Mouse (Mus musculus): ENCODE data around the gene Ano4. TPM values are rescaled to one million over a fixed set of nuclear protein-coding genes. Genes with fewer than 3 reads are reported as not detected.

Ano4 gene
- polyA plus RNA-seq, 1 experiment from 2014 or later = 0.18 TPM

GRCm38 (mm10) chr10:88983444-88983843, 361.1 kb downstream of the Ano4 start:
- WGBS (ENCODE audit: insufficient replicate concordance) = 21% methylated on average over 8 of the region's 8 CpGs
- Histone ChIP-seq H3K9me3 (replicated peaks; ENCODE audit: control insufficient read depth, low read length) (no peaks in the 10 kb centered on the region), H3K27ac (ENCODE audit: low read length) (no peak overlapping the region), H3K36me3 (ENCODE audit: control insufficient read depth, insufficient read depth) (no peaks in the 10 kb centered on the region), H3K4me1 (ENCODE audit: control insufficient read depth, low read depth, low read length) (no peaks in the 10 kb centered on the region), H3K27me3 (ENCODE audit: control insufficient read depth, insufficient read depth, low read depth, low read length) (no peaks in the 10 kb centered on the region), H3K4me2 (ENCODE audit: low read depth, low read length) (no peak overlapping the region), H3K4me3 (ENCODE audit: low read depth, low read length) (no peak overlapping the region), H3K9ac (ENCODE audit: low read depth, low read length) (no peak overlapping the region)
- no peak for ATAC-seq (ENCODE audit: low read depth)

DNA sequence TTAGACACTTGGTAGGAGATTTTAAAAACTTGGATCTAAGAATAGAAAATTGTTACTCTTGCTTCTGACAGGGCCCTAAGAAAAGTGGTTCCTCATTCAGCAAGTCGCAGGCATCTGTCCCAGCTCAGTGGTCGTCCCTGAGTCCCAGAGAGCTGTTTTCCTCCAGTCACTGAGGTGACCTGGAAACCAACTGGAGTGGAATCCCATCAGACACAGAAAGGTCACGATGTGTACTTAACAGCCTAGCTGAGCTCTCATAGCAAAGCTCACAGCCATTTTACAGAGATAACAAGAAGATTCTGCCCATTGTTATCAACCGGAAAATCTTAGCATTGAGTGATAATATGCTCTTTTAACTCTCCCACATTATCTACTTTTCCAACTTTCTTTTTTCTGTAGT, 365.1 kb downstream of the Ano4 start:
- 58% methylated on average over 4 of the region's 4 CpGs for WGBS (ENCODE audit: insufficient replicate concordance)
- Histone ChIP-seq H3K4me1 (ENCODE audit: control insufficient read depth, low read depth, low read length) (no peaks in the 10 kb centered on the region), H3K9ac (ENCODE audit: low read depth, low read length) (no peak overlapping the region), H3K4me2 (ENCODE audit: low read depth, low read length) (no peak overlapping the region), H3K4me3 (ENCODE audit: low read depth, low read length) (no peak overlapping the region), H3K27me3 (ENCODE audit: control insufficient read depth, insufficient read depth, low read depth, low read length) (no peaks in the 10 kb centered on the region), H3K9me3 (replicated peaks; ENCODE audit: control insufficient read depth, low read length) (no peaks in the 10 kb centered on the region), H3K36me3 (ENCODE audit: control insufficient read depth, insufficient read depth) (no peaks in the 10 kb centered on the region), H3K27ac (ENCODE audit: low read length) (no peak overlapping the region)
- no peak for ATAC-seq (ENCODE audit: low read depth)

DNA sequence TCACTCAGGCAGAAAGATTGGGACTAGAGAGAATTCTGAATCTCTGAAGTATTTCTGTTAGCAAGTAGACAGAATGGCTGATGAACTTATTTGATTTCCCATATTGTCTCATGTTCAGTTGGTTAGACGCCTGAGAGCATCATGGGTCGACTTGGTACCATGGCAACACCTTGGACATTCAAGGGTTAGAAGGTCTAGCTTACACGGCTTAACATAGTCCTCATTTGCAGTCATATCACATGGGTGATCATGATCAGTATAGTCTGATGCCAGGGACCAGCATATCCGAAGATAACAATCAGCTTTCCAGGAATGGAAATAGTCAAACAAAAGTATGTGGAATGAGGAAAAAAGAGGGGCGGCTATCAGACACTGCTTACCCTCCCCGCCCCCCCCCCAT, 365.6 kb downstream of the Ano4 start:
- Histone ChIP-seq H3K9ac (ENCODE audit: low read depth, low read length) (no peak overlapping the region), H3K27ac (ENCODE audit: low read length) (no peak overlapping the region), H3K4me2 (ENCODE audit: low read depth, low read length) (no peak overlapping the region), H3K9me3 (replicated peaks; ENCODE audit: control insufficient read depth, low read length) (no peaks in the 10 kb centered on the region), H3K4me3 (ENCODE audit: low read depth, low read length) (no peak overlapping the region), H3K27me3 (ENCODE audit: control insufficient read depth, insufficient read depth, low read depth, low read length) (no peaks in the 10 kb centered on the region), H3K36me3 (ENCODE audit: control insufficient read depth, insufficient read depth) (no peaks in the 10 kb centered on the region), H3K4me1 (ENCODE audit: control insufficient read depth, low read depth, low read length) (no peaks in the 10 kb centered on the region)
- no peak for ATAC-seq (ENCODE audit: low read depth)
- 52% methylated on average over 6 of the region's 6 CpGs for WGBS (ENCODE audit: insufficient replicate concordance)

- H3K36me3 ChIP-seq (ENCODE audit: control insufficient read depth, insufficient read depth) = no peaks in the 10 kb centered on the region
- H3K4me3 ChIP-seq (ENCODE audit: low read depth, low read length) = no peak overlapping the region
- no peaks in the 10 kb centered on the region for H3K27me3 ChIP-seq (ENCODE audit: control insufficient read depth, insufficient read depth, low read depth, low read length)
- no peak for ATAC-seq (ENCODE audit: low read depth)
- WGBS (ENCODE audit: insufficient replicate concordance) = 58% methylated on average over 7 of the region's 7 CpGs
- H3K9ac ChIP-seq (ENCODE audit: low read depth, low read length) = no peak overlapping the region
- no peaks in the 10 kb centered on the region for H3K9me3 ChIP-seq (replicated peaks; ENCODE audit: control insufficient read depth, low read length)
- H3K4me1 ChIP-seq (ENCODE audit: control insufficient read depth, low read depth, low read length) = no peaks in the 10 kb centered on the region
- H3K27ac ChIP-seq (ENCODE audit: low read length) = no peak overlapping the region
- H3K4me2 ChIP-seq (ENCODE audit: low read depth, low read length) = no peak overlapping the region
Observed at GRCm38 (mm10) chr10:88970951-88971725, 373.4 kb downstream of the Ano4 start.

DNA sequence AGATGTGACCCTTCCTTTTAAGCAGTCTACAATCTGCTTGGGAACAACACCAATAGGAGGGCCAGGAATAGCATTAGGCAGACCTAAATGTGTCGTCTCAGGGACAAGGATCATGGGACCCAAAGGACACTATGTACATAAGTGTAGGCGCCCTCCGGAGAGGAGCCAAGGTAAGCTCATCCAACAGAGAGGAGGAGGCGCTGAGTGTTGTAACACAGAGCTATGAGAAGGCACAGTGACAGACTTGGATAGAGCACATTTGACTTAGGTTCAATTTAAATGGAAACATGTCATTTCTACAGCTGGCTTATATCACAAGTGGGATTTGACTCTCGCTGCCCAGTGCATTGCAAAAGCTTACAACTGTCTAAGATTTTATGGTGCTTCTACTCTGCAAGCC, 376.0 kb downstream of the Ano4 start:
- Histone ChIP-seq H3K27me3 (ENCODE audit: control insufficient read depth, insufficient read depth, low read depth, low read length) (no peaks in the 10 kb centered on the region), H3K36me3 (ENCODE audit: control insufficient read depth, insufficient read depth) (no peaks in the 10 kb centered on the region), H3K4me2 (ENCODE audit: low read depth, low read length) (no peak overlapping the region), H3K9ac (ENCODE audit: low read depth, low read length) (no peak overlapping the region), H3K27ac (ENCODE audit: low read length) (no peak overlapping the region), H3K9me3 (replicated peaks; ENCODE audit: control insufficient read depth, low read length) (no peaks in the 10 kb centered on the region), H3K4me1 (ENCODE audit: control insufficient read depth, low read depth, low read length) (no peaks in the 10 kb centered on the region), H3K4me3 (ENCODE audit: low read depth, low read length) (no peak overlapping the region)
- 63% methylated on average over 5 of the region's 5 CpGs for WGBS (ENCODE audit: insufficient replicate concordance)
- no peak for ATAC-seq (ENCODE audit: low read depth)

DNA sequence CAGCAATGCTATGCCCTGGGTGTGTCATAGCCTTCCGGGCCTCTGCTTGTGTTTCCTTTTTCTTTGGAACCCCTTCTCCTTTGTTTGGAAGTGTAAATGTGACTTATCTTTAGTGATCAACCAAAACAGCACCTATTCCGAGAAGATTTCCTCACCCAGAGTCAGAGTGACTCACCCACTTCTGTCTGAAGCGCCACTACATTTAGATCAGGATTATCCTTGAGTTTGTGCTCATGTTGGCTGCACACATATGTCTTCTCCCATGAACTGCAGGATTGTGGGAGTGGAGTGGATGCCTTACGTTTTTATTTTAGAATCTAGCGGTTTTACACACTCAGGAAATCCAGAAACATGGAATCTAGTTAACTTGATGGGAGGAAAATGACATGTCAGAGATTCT, 383.8 kb downstream of the Ano4 start:
- no peaks in the 10 kb centered on the region for H3K9me3 ChIP-seq (replicated peaks; ENCODE audit: control insufficient read depth, low read length)
- no peak overlapping the region for H3K27ac ChIP-seq (ENCODE audit: low read length)
- H3K4me1 ChIP-seq (ENCODE audit: control insufficient read depth, low read depth, low read length) = no peaks in the 10 kb centered on the region
- ATAC-seq (ENCODE audit: low read depth) = no peak
- no peak overlapping the region for H3K4me3 ChIP-seq (ENCODE audit: low read depth, low read length)
- H3K36me3 ChIP-seq (ENCODE audit: control insufficient read depth, insufficient read depth) = no peaks in the 10 kb centered on the region
- H3K9ac ChIP-seq (ENCODE audit: low read depth, low read length) = no peak overlapping the region
- WGBS (ENCODE audit: insufficient replicate concordance) = 50% methylated on average over 5 of the region's 5 CpGs
- H3K4me2 ChIP-seq (ENCODE audit: low read depth, low read length) = no peak overlapping the region
- no peaks in the 10 kb centered on the region for H3K27me3 ChIP-seq (ENCODE audit: control insufficient read depth, insufficient read depth, low read depth, low read length)

GRCm38 (mm10) chr10:88950297-88950653, 394.3 kb downstream of the Ano4 start:
- no peak overlapping the region for H3K4me3 ChIP-seq (ENCODE audit: low read depth, low read length)
- no peaks in the 10 kb centered on the region for H3K27me3 ChIP-seq (ENCODE audit: control insufficient read depth, insufficient read depth, low read depth, low read length)
- H3K36me3 ChIP-seq (ENCODE audit: control insufficient read depth, insufficient read depth) = no peaks in the 10 kb centered on the region
- ATAC-seq (ENCODE audit: low read depth) = no peak
- 57% methylated on average over 4 of the region's 4 CpGs for WGBS (ENCODE audit: insufficient replicate concordance)
- H3K4me2 ChIP-seq (ENCODE audit: low read depth, low read length) = no peak overlapping the region
- no peak overlapping the region for H3K9ac ChIP-seq (ENCODE audit: low read depth, low read length)
- no peaks in the 10 kb centered on the region for H3K4me1 ChIP-seq (ENCODE audit: control insufficient read depth, low read depth, low read length)
- H3K27ac ChIP-seq (ENCODE audit: low read length) = no peak overlapping the region
- no peaks in the 10 kb centered on the region for H3K9me3 ChIP-seq (replicated peaks; ENCODE audit: control insufficient read depth, low read length)

DNA sequence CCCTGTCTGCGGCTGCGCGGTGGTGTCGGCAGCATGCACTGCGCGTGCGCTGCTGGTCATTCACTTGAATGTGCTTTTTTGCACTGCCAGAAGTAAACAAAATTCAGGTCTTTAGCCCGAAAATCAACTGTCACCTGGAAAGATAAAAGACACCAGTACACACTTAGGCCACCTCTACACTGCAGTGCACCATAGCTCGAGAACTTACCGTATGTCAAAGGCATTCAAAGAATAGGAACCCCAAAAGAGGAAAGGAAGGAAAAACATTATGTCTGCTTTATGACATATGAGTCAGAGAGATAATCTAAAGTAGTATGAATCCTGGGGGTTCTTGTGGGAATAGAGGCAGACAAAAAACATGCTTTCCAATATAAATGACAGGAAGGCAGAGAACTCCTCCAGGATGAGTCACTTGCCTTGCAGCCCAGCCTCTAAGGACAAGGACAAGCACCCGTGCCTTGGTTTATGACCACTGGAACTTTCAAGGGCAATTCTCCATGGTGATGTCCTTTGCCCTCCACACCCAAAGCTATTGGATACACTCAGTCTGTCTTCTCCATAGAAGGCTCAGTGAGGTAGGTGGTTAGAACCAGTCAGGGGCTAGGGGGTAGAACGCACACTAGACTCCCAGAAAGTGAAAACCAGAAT, 394.8 kb downstream of the Ano4 start:
- ATAC-seq (ENCODE audit: low read depth) = no peak
- WGBS (ENCODE audit: insufficient replicate concordance) = 69% methylated on average over 12 of the region's 12 CpGs
- Histone ChIP-seq H3K4me1 (ENCODE audit: control insufficient read depth, low read depth, low read length) (no peaks in the 10 kb centered on the region), H3K9ac (ENCODE audit: low read depth, low read length) (no peak overlapping the region), H3K27ac (ENCODE audit: low read length) (no peak overlapping the region), H3K27me3 (ENCODE audit: control insufficient read depth, insufficient read depth, low read depth, low read length) (no peaks in the 10 kb centered on the region), H3K4me2 (ENCODE audit: low read depth, low read length) (no peak overlapping the region), H3K36me3 (ENCODE audit: control insufficient read depth, insufficient read depth) (no peaks in the 10 kb centered on the region), H3K4me3 (ENCODE audit: low read depth, low read length) (no peak overlapping the region), H3K9me3 (replicated peaks; ENCODE audit: control insufficient read depth, low read length) (no peaks in the 10 kb centered on the region)

Measured in liver, embryonic 16.5 days (tissue).